Mouse (Mus musculus): Measurements from ENCODE around the gene Slc13a4.

The Slc13a4 gene

GRCm38 (mm10) chr6:35257626-35258190 is 50.2 kb downstream of the Slc13a4 start:
- DNase-seq (ENCODE audit: low read depth, low spot score), result no peak

DNA sequence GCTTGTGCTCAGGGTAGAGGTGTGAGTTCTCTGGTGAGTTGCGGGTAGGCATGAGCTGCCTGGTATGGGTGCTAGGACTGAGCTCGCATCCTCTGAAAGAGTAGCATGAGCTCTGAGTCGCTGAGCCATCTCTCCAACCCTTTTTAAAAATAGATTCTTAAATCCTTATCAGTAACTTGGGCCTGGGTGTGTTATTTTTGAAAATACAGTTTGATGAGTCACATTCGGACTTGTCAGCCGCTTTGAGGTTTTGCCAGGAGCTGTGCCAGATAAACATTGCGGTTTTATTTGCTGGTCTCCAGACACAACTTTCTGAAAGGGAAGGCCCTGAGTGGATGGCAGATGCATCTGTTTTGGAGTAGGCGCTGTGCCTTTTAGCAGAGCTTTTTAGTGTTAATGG is 51.2 kb downstream of the Slc13a4 start:
- no peak for DNase-seq (ENCODE audit: low read depth, low spot score)

GRCm38 (mm10) chr6:35255017-35255416 is 52.9 kb downstream of the Slc13a4 start:
- no peak for DNase-seq (ENCODE audit: low read depth, low spot score)

DNA sequence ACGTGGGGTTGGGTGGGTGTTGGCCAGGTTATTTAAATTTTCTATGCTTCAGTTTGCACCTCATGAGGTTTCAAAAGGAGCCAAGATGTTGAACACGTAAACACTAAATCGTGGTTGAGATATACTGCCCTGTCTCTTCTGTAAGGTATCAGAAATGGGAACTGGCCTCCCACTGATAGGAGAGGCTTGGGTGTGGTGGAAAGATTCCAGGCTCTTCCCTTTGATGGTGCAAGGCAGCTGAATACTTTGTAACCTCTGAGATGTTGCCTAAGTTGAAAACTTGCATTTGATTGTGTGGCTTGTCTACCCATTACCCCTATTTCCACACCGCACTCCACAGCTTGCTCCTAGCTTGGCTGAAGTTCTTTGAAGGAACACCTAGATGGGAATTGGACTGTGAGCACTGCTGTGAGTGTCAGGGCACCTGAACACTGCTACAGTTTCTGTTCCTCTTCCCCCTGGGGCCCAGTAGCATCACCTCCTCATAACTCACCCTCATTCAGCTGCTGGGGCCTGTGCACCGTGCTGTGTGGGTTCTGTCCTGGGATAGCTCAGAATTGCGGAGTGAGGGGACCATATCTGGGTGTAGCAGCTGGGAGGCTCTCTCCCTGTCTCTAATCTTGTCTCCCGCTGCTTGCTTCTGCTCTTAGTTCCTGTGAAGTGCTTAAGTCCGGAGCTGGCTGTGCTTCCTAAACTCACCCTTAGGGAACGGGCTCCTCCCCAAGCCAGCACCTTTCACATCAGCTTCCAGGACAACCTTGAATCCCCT is 53.6 kb downstream of the Slc13a4 start:
- DNase-seq (ENCODE audit: low read depth, low spot score), result peak; percentile 62

GRCm38 (mm10) chr6:35253474-35253873 is 54.5 kb downstream of the Slc13a4 start:
- no peak for DNase-seq (ENCODE audit: low read depth, low spot score)

GRCm38 (mm10) chr6:35252477-35253346 is 55.2 kb downstream of the Slc13a4 start:
- peak; percentile 96 for DNase-seq (ENCODE audit: low read depth, low spot score)

DNA sequence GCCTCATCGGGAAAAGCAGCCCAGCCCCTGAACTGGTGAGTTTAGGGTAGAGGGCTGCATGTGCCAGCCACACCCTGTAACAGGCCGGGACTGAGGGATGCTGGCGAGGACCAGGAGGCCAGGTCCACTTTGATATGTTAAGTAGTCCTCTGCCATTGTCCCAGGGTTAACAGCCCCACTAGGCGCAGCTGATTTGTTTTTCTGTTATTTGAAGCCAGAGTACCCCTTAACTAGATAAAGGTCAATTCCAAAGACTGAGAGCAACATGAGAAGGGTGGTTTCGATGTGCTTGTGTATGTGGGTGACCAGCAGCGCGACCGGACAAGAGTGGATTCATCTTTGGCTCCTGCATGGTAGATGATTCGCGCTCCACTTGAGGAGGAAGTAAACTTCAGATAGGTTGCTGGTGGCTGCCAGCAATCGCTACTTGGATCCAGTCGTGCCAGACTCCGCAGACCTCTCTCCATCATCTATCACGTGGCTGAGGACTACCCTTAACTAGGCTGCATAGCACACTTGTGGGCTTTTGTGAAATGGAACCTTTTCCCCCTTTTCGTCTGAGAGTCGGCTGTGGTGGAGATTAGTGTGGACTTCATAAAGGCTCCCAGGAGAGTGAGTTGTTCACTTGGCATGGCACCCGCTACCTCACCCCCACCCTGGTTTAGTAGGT is 56.0 kb downstream of the Slc13a4 start:
- DNase-seq (ENCODE audit: low read depth, low spot score), result peak; percentile 25

DNA sequence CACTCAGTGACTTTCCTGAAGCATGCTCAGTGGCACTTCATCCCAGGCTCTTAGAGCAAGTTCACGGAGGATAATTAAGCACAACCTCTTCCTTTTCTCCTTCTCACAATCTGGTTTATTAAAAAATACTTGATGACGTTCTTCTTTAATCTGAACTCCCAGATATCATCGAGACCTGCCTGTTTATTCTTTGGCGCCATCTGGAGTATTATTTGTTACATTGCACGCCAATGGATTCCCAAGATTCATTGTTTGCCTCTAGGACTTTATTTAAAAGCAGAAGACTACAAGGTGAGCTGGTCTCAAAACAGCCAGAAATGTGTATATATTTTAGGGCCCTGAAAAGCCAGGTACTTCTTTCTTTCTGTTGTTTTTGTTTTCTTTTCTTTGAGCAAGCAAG is 62.8 kb downstream of the Slc13a4 start:
- peak; percentile 52 for DNase-seq (ENCODE audit: low read depth, low spot score)

DNA sequence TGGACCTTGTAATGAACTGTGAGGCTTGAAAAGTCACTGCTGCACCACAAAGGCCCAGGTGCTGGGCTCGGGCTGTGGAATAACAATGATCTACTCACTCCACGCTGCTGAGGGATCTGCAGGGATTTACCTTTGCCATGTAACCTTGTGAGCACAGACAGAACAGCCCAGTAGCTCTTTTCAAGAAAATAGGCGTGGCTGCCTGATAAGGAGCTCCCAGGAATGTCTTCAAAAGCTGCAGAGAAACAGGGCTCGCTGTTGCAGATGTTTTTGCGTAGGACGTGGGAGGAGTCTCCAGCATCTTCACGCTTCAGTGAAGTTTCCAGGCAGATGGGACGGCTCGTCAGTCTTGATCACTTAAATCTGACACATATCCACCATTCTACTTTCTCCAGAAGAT is 63.9 kb downstream of the Slc13a4 start:
- DNase-seq (ENCODE audit: low read depth, low spot score), result peak; percentile 84

DNA sequence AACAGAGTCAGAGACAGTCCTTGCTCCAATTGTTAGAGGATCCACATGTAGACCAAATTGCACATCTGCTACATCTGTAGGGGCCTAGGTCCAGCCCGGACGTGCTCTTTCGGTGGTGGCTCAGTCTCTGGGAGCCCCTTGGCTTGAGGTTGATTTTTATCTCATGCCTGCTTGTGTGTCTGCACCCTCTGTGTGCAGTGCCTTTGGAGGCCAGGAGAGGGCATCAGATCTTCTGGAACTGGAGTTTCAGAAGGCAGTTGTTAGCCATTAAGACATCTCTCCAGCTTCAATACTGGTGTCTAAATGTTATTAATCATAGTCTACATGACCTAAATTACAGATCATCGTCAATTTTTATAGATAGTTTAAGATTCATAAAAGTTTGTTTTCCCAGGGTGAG is 64.7 kb downstream of the Slc13a4 start:
- peak; percentile 79 for DNase-seq (ENCODE audit: low read depth, low spot score)

- DNase-seq (ENCODE audit: low read depth, low spot score), result peak; percentile 96
Observed at GRCm38 (mm10) chr6:35236108-35236785, 71.7 kb downstream of the Slc13a4 start.

- DNase-seq (ENCODE audit: low read depth, low spot score), result no peak
Observed at GRCm38 (mm10) chr6:35229415-35229814, 78.5 kb downstream of the Slc13a4 start.

DNA sequence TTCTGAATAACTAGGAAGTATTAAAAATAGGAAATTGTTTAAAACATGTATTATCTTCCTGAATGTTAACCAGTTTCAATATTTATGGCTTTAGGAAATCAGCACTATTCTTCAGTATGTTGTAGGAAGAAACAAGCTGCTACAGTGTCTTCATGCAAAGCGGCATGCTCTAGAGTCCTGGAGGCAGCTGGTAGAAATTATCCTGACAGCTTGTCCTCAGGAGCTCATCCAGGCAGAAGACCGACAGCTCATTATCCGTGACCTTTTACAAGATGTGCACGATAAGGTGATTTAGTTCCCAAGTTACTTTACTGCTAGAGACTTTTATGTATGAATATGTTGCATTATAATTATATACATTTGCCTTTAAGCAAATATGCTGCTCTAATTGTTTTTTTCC is 82.2 kb downstream of the Slc13a4 start:
- no peak for DNase-seq (ENCODE audit: low read depth, low spot score)

All from ZHBTc4 (cell line).